Mouse (Mus musculus): ENCODE results near the gene Gpr137c.

Gpr137c gene

DNA sequence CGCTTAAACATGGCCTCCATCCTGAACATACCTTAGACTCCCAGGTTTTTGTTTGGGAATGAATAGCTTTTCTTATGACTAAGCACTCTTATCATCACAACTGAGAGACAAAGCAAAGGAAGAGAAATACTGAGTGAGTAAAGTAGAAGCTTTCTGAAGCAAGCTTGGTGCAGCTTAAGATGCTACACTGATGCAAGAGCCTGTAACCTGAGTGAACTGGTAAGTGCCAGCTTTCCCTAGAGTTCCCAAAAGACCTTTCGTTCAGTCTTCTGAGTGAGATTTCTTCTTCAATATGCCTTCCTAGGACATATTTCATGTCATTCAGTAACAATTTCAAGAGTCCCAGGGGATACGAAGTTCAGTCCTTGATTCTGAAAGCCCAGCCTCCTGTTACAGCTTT, 101.5 kb downstream of the Gpr137c start:
- TF ChIP-seq CTCF (conservative IDR thresholded peaks at IDR 0.05; ENCODE audit: low read length) = no peak
- no peak for TF ChIP-seq NANOG (IDR thresholded peaks at IDR 0.05; ENCODE audit: borderline replicate concordance, low read length)
- TF ChIP-seq POU5F1 (IDR thresholded peaks at IDR 0.05; ENCODE audit: borderline replicate concordance, low read length) = no peak
- H3K4me3 ChIP-seq (replicated peaks; ENCODE audit: low read length) = no peak overlapping the region
- H3K36me3 ChIP-seq (ENCODE audit: insufficient read depth, low read length) = no peaks in the 10 kb centered on the region
- H3K4me1 ChIP-seq (replicated peaks; ENCODE audit: low read depth, low read length) = peaks cover 24% of the 10 kb centered on the region
- H3K27me3 ChIP-seq (ENCODE audit: insufficient read depth, low read length) = no peaks in the 10 kb centered on the region
- no peaks in the 10 kb centered on the region for H3K9me3 ChIP-seq (ENCODE audit: low read length)

GRCm38 (mm10) chr14:45321622-45322021, 102.1 kb downstream of the Gpr137c start:
- no peak overlapping the region for H3K4me3 ChIP-seq (replicated peaks; ENCODE audit: low read length)
- H3K27me3 ChIP-seq (ENCODE audit: insufficient read depth, low read length) = no peaks in the 10 kb centered on the region
- no peaks in the 10 kb centered on the region for H3K9me3 ChIP-seq (ENCODE audit: low read length)
- no peak for TF ChIP-seq POU5F1 (IDR thresholded peaks at IDR 0.05; ENCODE audit: borderline replicate concordance, low read length)
- no peak for TF ChIP-seq CTCF (conservative IDR thresholded peaks at IDR 0.05; ENCODE audit: low read length)
- no peak for TF ChIP-seq NANOG (IDR thresholded peaks at IDR 0.05; ENCODE audit: borderline replicate concordance, low read length)
- H3K4me1 ChIP-seq (replicated peaks; ENCODE audit: low read depth, low read length) = peaks cover 20% of the 10 kb centered on the region
- H3K36me3 ChIP-seq (ENCODE audit: insufficient read depth, low read length) = no peaks in the 10 kb centered on the region

DNA sequence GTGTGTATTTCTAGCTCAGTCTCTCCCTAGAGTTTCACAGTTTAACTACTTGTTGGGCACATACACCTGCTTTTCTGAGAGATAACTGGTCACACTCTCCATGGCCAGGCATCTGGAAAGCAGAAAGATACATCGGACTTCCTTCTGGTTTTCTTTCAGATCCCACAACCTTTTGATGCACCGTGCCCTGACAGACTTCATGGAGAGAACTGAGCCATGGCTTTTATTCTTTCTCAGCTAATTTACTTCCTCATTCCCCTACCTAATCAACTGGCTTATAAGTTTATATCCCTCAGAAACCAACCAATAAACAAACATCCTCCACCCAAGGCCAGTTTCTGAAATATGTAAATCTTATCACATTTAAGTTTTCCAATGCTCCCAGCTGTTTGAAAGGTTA, 102.9 kb downstream of the Gpr137c start:
- H3K4me3 ChIP-seq (replicated peaks; ENCODE audit: low read length) = no peak overlapping the region
- H3K9me3 ChIP-seq (ENCODE audit: low read length) = no peaks in the 10 kb centered on the region
- peaks cover 11% of the 10 kb centered on the region for H3K4me1 ChIP-seq (replicated peaks; ENCODE audit: low read depth, low read length)
- H3K27me3 ChIP-seq (ENCODE audit: insufficient read depth, low read length) = no peaks in the 10 kb centered on the region
- H3K36me3 ChIP-seq (ENCODE audit: insufficient read depth, low read length) = no peaks in the 10 kb centered on the region
- TF ChIP-seq CTCF (conservative IDR thresholded peaks at IDR 0.05; ENCODE audit: low read length) = no peak
- TF ChIP-seq POU5F1 (IDR thresholded peaks at IDR 0.05; ENCODE audit: borderline replicate concordance, low read length) = no peak
- no peak for TF ChIP-seq NANOG (IDR thresholded peaks at IDR 0.05; ENCODE audit: borderline replicate concordance, low read length)

- H3K4me1 ChIP-seq (replicated peaks; ENCODE audit: low read depth, low read length) = peaks cover 10% of the 10 kb centered on the region
Measured at GRCm38 (mm10) chr14:45323320-45323719, 103.8 kb downstream of the Gpr137c start.

DNA sequence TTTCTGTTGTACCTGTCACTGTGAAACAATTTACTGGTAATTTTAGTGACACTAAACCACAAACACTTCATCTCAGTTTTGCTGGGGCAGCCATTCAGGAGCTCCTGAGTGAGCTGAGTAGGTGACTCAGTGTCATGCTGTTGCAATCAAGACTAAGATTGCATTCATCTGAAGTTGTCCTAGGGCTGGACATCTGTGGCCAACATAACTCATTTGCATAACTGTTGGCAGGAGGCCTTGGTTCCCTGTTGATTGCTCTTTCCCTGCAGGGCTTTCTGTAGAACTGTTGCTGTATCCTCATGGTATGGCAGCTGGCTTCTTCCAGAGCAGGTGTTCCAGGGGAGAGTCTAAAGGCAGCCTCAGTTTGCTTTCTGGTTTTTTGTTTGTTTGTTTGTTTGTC, 106.0 kb downstream of the Gpr137c start:
- no peaks in the 10 kb centered on the region for H3K36me3 ChIP-seq (ENCODE audit: insufficient read depth, low read length)
- H3K4me1 ChIP-seq (replicated peaks; ENCODE audit: low read depth, low read length) = peaks cover 11% of the 10 kb centered on the region
- no peak for TF ChIP-seq NANOG (IDR thresholded peaks at IDR 0.05; ENCODE audit: borderline replicate concordance, low read length)
- TF ChIP-seq POU5F1 (IDR thresholded peaks at IDR 0.05; ENCODE audit: borderline replicate concordance, low read length) = no peak
- no peak for TF ChIP-seq CTCF (conservative IDR thresholded peaks at IDR 0.05; ENCODE audit: low read length)
- no peak overlapping the region for H3K4me3 ChIP-seq (replicated peaks; ENCODE audit: low read length)
- H3K27me3 ChIP-seq (ENCODE audit: insufficient read depth, low read length) = no peaks in the 10 kb centered on the region
- H3K9me3 ChIP-seq (ENCODE audit: low read length) = no peaks in the 10 kb centered on the region

More at GRCm38 (mm10) chr14:45323320-45323719, 103.8 kb downstream of the Gpr137c start:
- H3K36me3 ChIP-seq (ENCODE audit: insufficient read depth, low read length) = no peaks in the 10 kb centered on the region
- no peaks in the 10 kb centered on the region for H3K27me3 ChIP-seq (ENCODE audit: insufficient read depth, low read length)
- TF ChIP-seq CTCF (conservative IDR thresholded peaks at IDR 0.05; ENCODE audit: low read length) (no peak), NANOG (IDR thresholded peaks at IDR 0.05; ENCODE audit: borderline replicate concordance, low read length) (no peak), POU5F1 (IDR thresholded peaks at IDR 0.05; ENCODE audit: borderline replicate concordance, low read length) (no peak)
- H3K9me3 ChIP-seq (ENCODE audit: low read length) = no peaks in the 10 kb centered on the region
- no peak overlapping the region for H3K4me3 ChIP-seq (replicated peaks; ENCODE audit: low read length)

DNA sequence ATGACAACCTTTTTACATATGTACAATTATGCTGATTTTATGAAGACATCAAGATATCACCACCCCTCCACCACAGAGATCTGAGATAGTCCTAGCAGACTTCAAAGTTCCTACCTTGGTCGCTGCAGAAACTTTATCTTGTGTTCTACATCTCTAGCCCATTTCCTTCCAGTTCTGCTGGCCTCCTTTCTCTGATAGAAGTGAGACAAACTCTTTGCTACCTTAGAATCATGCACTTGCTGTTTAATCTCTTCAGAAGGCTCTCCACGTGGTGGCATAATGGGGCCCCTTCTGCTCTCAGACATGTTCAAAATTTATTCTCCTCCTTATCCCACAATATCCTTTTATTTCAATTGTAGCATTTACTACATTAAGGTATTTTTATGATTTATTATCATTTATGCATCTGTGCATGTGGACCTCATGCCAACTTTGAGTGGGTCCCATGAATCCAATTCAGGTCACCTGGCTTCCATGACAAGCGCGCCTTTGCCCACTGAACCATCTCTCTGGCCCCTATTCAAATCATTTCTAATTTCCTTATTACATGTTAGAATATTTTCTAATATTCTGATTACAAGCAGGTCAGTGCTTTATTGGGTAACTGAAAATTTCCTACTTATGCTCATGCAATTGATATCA, 108.7 kb downstream of the Gpr137c start:
- Histone ChIP-seq H3K27me3 (ENCODE audit: insufficient read depth, low read length) (no peaks in the 10 kb centered on the region), H3K36me3 (ENCODE audit: insufficient read depth, low read length) (peaks cover 21% of the 10 kb centered on the region), H3K9me3 (ENCODE audit: low read length) (no peaks in the 10 kb centered on the region), H3K4me3 (replicated peaks; ENCODE audit: low read length) (0 out of 2 replicates have a peak overlapping the region, but pooled peaks have one; percentile 100), H3K4me1 (replicated peaks; ENCODE audit: low read depth, low read length) (peaks cover 21% of the 10 kb centered on the region)
- TF ChIP-seq NANOG (IDR thresholded peaks at IDR 0.05; ENCODE audit: borderline replicate concordance, low read length) (no peak), POU5F1 (IDR thresholded peaks at IDR 0.05; ENCODE audit: borderline replicate concordance, low read length) (no peak), CTCF (conservative IDR thresholded peaks at IDR 0.05; ENCODE audit: low read length) (no peak)

DNA sequence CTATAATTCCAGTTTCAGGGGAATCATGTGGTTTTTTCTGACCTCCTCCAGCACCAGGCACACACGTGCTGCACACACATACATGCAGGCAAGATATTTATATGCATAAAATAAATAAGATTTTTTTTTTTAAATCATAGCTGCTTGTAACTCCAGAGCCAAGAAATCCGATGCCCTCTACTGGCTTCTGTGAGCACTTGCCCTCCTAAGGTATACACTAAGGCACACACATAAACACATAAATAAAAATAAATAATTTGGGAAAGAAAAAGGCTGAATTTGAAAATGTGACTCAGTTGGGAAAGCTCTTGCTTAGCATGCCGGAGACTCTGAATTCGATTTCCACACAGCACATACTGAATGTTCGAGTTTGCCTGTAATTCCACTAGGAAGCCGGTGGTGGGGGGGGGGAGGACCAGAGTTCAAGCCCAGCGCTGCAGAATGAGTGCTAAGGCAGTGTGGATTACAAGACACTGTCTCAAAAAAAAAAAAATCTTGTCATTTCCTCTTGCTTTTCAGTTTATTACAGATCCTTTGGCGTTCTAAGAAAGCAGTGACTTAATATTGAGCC, 109.6 kb downstream of the Gpr137c start:
- H3K9me3 ChIP-seq (ENCODE audit: low read length) = no peaks in the 10 kb centered on the region

DNA sequence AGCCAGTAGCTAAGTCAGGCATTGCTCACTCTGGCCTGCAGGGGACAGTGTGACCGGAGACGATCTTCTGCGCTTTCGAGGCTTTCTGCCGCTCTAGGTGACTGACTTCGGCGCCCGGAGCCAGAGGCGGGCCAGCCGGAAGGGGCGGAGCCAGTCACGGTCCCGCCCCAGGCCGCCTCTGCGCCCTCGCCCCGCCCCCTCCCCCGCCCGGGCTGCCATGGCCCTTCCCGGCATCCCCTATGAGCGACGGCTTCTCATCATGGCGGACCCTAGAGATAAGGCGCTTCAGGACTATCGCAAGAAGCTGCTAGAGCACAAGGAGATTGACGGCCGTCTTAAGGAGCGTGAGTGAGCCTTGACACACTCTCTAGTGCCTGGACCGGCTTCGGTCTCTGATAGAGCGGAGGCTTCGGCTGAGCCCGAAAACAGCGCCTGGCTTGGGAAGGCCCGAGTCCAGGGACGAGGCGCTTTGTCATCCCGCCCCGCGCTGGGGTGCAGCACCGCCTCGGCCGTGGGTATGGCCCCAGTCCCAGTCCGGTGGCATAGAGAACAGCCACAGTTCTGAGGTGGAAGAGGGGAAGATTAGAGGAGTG, 110.2 kb downstream of the Gpr137c start, which contains the start of gene Psmc6:
TSS of gene Psmc6 (plus strand) at position 200 of the 593 bp plus-strand sequence.
- peak; percentile 98 for TF ChIP-seq CTCF (conservative IDR thresholded peaks at IDR 0.05; ENCODE audit: low read length)
- no peak for TF ChIP-seq NANOG (IDR thresholded peaks at IDR 0.05; ENCODE audit: borderline replicate concordance, low read length)
- no peak for TF ChIP-seq POU5F1 (IDR thresholded peaks at IDR 0.05; ENCODE audit: borderline replicate concordance, low read length)
- Histone ChIP-seq H3K4me3 (replicated peaks; ENCODE audit: low read length) (peak within 1 kb of the TSS; percentile 100), H3K4me1 (replicated peaks; ENCODE audit: low read depth, low read length) (peaks cover 21% of the 10 kb centered on the region), H3K9me3 (ENCODE audit: low read length) (no peaks in the 10 kb centered on the region), H3K36me3 (ENCODE audit: insufficient read depth, low read length) (peaks cover 34% of the 10 kb centered on the region), H3K27me3 (ENCODE audit: insufficient read depth, low read length) (no peaks in the 10 kb centered on the region)

More for the DNA sequence above, 109.6 kb downstream of the Gpr137c start:
- Histone ChIP-seq H3K4me3 (replicated peaks; ENCODE audit: low read length) (peak overlapping the region; percentile 100), H3K36me3 (ENCODE audit: insufficient read depth, low read length) (peaks cover 30% of the 10 kb centered on the region), H3K27me3 (ENCODE audit: insufficient read depth, low read length) (no peaks in the 10 kb centered on the region), H3K4me1 (replicated peaks; ENCODE audit: low read depth, low read length) (peaks cover 21% of the 10 kb centered on the region)
- TF ChIP-seq NANOG (IDR thresholded peaks at IDR 0.05; ENCODE audit: borderline replicate concordance, low read length) (no peak), POU5F1 (IDR thresholded peaks at IDR 0.05; ENCODE audit: borderline replicate concordance, low read length) (no peak), CTCF (conservative IDR thresholded peaks at IDR 0.05; ENCODE audit: low read length) (peak; percentile 11; the same call in 1 of the 2 replicates)

Measured in E14TG2a.4 (cell line).